Mouse (Mus musculus) limb, embryonic 10.5 days (tissue): ENCODE results near the gene Picalm. TPM values are rescaled to one million over a fixed set of nuclear protein-coding genes. Genes with fewer than 3 reads are reported as not detected.

Experiments
- DNase-seq: peaks from one replicate; pipeline ENCODE4 v3.0.0-alpha.2; 2017; ENCODE audit warnings: low spot score
- H3K27ac ChIP-seq: fragments of 300-500 bp; sonication (generic); 2 replicates; pipeline ENCODE4 v1.5.1; 2016; ENCODE audit warnings: mild to moderate bottlenecking
- H3K27me3 ChIP-seq: fragments of 300-500 bp; sonication (generic); 2 replicates; pipeline ENCODE4 v1.6.1; 2016; ENCODE audit warnings: low read depth, mild to moderate bottlenecking; ENCODE audit not compliant: poor library complexity, severe bottlenecking
- H3K36me3 ChIP-seq: fragments of 300-500 bp; sonication (generic); 2 replicates; pipeline ENCODE4 v1.6.1; 2016; ENCODE audit warnings: mild to moderate bottlenecking, moderate library complexity
- H3K4me1 ChIP-seq: fragments of 300-500 bp; sonication (generic); 2 replicates; pipeline ENCODE4 v1.6.1; 2016
- H3K4me3 ChIP-seq: fragments of 300-500 bp; sonication (generic); 2 replicates; pipeline ENCODE4 v1.5.1; 2016; ENCODE audit warnings: mild to moderate bottlenecking, moderate library complexity
- H3K9me3 ChIP-seq: fragments of 300-500 bp; sonication (generic); replicated peaks from 2 replicates; pipeline ENCODE4 v1.6.1; 2016; ENCODE audit warnings: mild to moderate bottlenecking
- WGBS: fragments of 180-500 bp; shearing (Covaris S2); methylation state at CpG from one replicate; pipeline ENCODE4 v1.1.7; 2016; 5-methylcytosine and 5-hydroxymethylcytosine counted together
- polyA plus RNA-seq: library from polyadenylated mRNA; unstranded; fragments of >200 nt; fragmentation: Nextera tagmentation; extraction: Ambion mirVana; gene quantifications from 2 replicates; pipeline ENCODE4 v1.2.1, GENCODE M21; 2016

The Picalm gene
- polyA plus RNA-seq, 1 experiment from 2014 or later = 25.4 TPM

- Histone ChIP-seq H3K4me3 (no peak overlapping the region), H3K27me3 (no peaks in the 10 kb centered on the region), H3K9me3 (no peaks in the 10 kb centered on the region), H3K4me1 (no peaks in the 10 kb centered on the region), H3K36me3 (no peaks in the 10 kb centered on the region), H3K27ac (no peak overlapping the region)
- DNase-seq = no peak
- 83% methylated on average over 3 of the region's 3 CpGs for WGBS
These were observed 29.3 kb upstream of the Picalm start for GRCm38 (mm10) chr7:90100614-90101160.

GRCm38 (mm10) chr7:90116100-90116499, 13.9 kb upstream of the Picalm start:
- H3K4me3 ChIP-seq = no peak overlapping the region
- no peaks in the 10 kb centered on the region for H3K4me1 ChIP-seq
- H3K9me3 ChIP-seq = no peaks in the 10 kb centered on the region
- WGBS = 94% methylated on average over 2 of the region's 2 CpGs
- no peak overlapping the region for H3K27ac ChIP-seq
- DNase-seq = no peak
- H3K27me3 ChIP-seq = no peaks in the 10 kb centered on the region
- no peaks in the 10 kb centered on the region for H3K36me3 ChIP-seq

- H3K27ac ChIP-seq = no peak overlapping the region
- DNase-seq = no peak
- H3K27me3 ChIP-seq = no peaks in the 10 kb centered on the region
- H3K4me3 ChIP-seq = no peak overlapping the region
- H3K9me3 ChIP-seq = no peaks in the 10 kb centered on the region
- 0 out of 2 replicates have a peak, but pooled peaks cover 2% of the 10 kb centered on the region for H3K36me3 ChIP-seq
- H3K4me1 ChIP-seq = no peaks in the 10 kb centered on the region
- 90% methylated on average over 4 of the region's 4 CpGs for WGBS
These were observed 9.9 kb upstream of the Picalm start for GRCm38 (mm10) chr7:90120106-90120505.

GRCm38 (mm10) chr7:90124991-90125390, 5.0 kb upstream of the Picalm start:
- DNase-seq = no peak
- H3K36me3 ChIP-seq = 0 out of 2 replicates have a peak, but pooled peaks cover 2% of the 10 kb centered on the region

GRCm38 (mm10) chr7:90128631-90129200, 1.3 kb upstream of the Picalm start:
- DNase-seq = no peak
- Histone ChIP-seq H3K4me3 (peak overlapping the region; percentile 98), H3K9me3 (no peaks in the 10 kb centered on the region), H3K4me1 (peaks cover 19% of the 10 kb centered on the region), H3K36me3 (0 out of 2 replicates have a peak, but pooled peaks cover 2% of the 10 kb centered on the region), H3K27ac (peak overlapping the region; percentile 99), H3K27me3 (no peaks in the 10 kb centered on the region)
- 80% methylated on average over 8 of the region's 8 CpGs for WGBS

More at GRCm38 (mm10) chr7:90124991-90125390, 5.0 kb upstream of the Picalm start:
- peaks cover 9% of the 10 kb centered on the region for H3K4me1 ChIP-seq
- WGBS = 94% methylated on average over 5 of the region's 5 CpGs
- H3K4me3 ChIP-seq = no peak overlapping the region
- no peaks in the 10 kb centered on the region for H3K27me3 ChIP-seq
- no peaks in the 10 kb centered on the region for H3K9me3 ChIP-seq
- H3K27ac ChIP-seq = no peak overlapping the region

GRCm38 (mm10) chr7:90129271-90129731, 712 bp upstream of the Picalm start:
- Histone ChIP-seq H3K4me3 (peak overlapping the region; percentile 98), H3K36me3 (no peaks in the 10 kb centered on the region), H3K4me1 (peaks cover 19% of the 10 kb centered on the region), H3K27me3 (no peaks in the 10 kb centered on the region), H3K9me3 (no peaks in the 10 kb centered on the region), H3K27ac (peak overlapping the region; percentile 99)
- peak; percentile 50 for DNase-seq
- 1% methylated on average over 12 of the region's 12 CpGs for whole genome bisulfite sequencing

- Histone ChIP-seq H3K4me1 (peaks cover 19% of the 10 kb centered on the region), H3K4me3 (peak overlapping the region; percentile 98), H3K36me3 (no peaks in the 10 kb centered on the region), H3K27ac (peak overlapping the region; percentile 99), H3K9me3 (no peaks in the 10 kb centered on the region), H3K27me3 (no peaks in the 10 kb centered on the region)
- DNase-seq = no peak
- under 1% methylated on average over 32 of the region's 39 CpGs for WGBS
These were observed 725 bp downstream of the Picalm start for GRCm38 (mm10) chr7:90130501-90131375.

GRCm38 (mm10) chr7:90131376-90131651, 1.3 kb downstream of the Picalm start:
- Histone ChIP-seq H3K36me3 (no peaks in the 10 kb centered on the region), H3K4me1 (peaks cover 19% of the 10 kb centered on the region), H3K27ac (peak overlapping the region; percentile 99), H3K27me3 (no peaks in the 10 kb centered on the region), H3K4me3 (peak overlapping the region; percentile 98), H3K9me3 (no peaks in the 10 kb centered on the region)
- 0% methylated on average over 2 of the region's 2 CpGs for WGBS
- DNase-seq = no peak

GRCm38 (mm10) chr7:90131831-90132241, 1.8 kb downstream of the Picalm start:
- no peak for DNase-seq
- H3K9me3 ChIP-seq = no peaks in the 10 kb centered on the region
- H3K27ac ChIP-seq = peak overlapping the region; percentile 99
- 24% methylated on average over 7 of the region's 7 CpGs for WGBS
- no peaks in the 10 kb centered on the region for H3K36me3 ChIP-seq
- H3K27me3 ChIP-seq = no peaks in the 10 kb centered on the region
- peaks cover 19% of the 10 kb centered on the region for H3K4me1 ChIP-seq
- peak overlapping the region; percentile 98 for H3K4me3 ChIP-seq

GRCm38 (mm10) chr7:90132322-90132721, 2.3 kb downstream of the Picalm start:
- Histone ChIP-seq H3K27ac (no peak overlapping the region), H3K9me3 (no peaks in the 10 kb centered on the region), H3K4me1 (peaks cover 19% of the 10 kb centered on the region), H3K36me3 (no peaks in the 10 kb centered on the region), H3K27me3 (no peaks in the 10 kb centered on the region), H3K4me3 (peak overlapping the region; percentile 98)
- 86% methylated on average over 3 of the region's 3 CpGs for WGBS
- DNase-seq = no peak

GRCm38 (mm10) chr7:90136736-90137135, 6.7 kb downstream of the Picalm start:
- Histone ChIP-seq H3K27ac (no peak overlapping the region), H3K9me3 (no peaks in the 10 kb centered on the region), H3K4me3 (no peak overlapping the region), H3K4me1 (peaks cover 10% of the 10 kb centered on the region), H3K27me3 (no peaks in the 10 kb centered on the region), H3K36me3 (no peaks in the 10 kb centered on the region)
- no peak for DNase-seq
- 84% methylated on average over 3 of the region's 3 CpGs for WGBS

GRCm38 (mm10) chr7:90138359-90138758, 8.3 kb downstream of the Picalm start:
- H3K4me3 ChIP-seq = no peak overlapping the region
- H3K9me3 ChIP-seq = no peaks in the 10 kb centered on the region
- no peak for DNase-seq
- no peaks in the 10 kb centered on the region for H3K27me3 ChIP-seq
- WGBS = 90% methylated on average over 4 of the region's 4 CpGs
- H3K36me3 ChIP-seq = no peaks in the 10 kb centered on the region
- H3K4me1 ChIP-seq = no peaks in the 10 kb centered on the region
- no peak overlapping the region for H3K27ac ChIP-seq

- Histone ChIP-seq H3K9me3 (no peaks in the 10 kb centered on the region), H3K4me3 (no peak overlapping the region), H3K36me3 (no peaks in the 10 kb centered on the region), H3K4me1 (peaks cover 3% of the 10 kb centered on the region; the same call in 1 of the 2 replicates), H3K27me3 (no peaks in the 10 kb centered on the region), H3K27ac (no peak overlapping the region)
- DNase-seq = no peak
- 88% methylated on average over 3 of the region's 3 CpGs for WGBS
These were observed 10.3 kb downstream of the Picalm start for GRCm38 (mm10) chr7:90140290-90140689.
